Mouse (Mus musculus) thymus, adult 2 months (tissue): ENCODE measurements around the gene Lrrc8e.

Source experiments
- CTCF ChIP-seq: fragments of 200-500 bp; IDR thresholded peaks from 2 replicates; pipeline ENCODE4 v1.5.1; 2012; ENCODE audit warnings: mild to moderate bottlenecking, control low read depth, low read length, moderate library complexity, borderline replicate concordance; ENCODE audit not compliant: control insufficient read depth, poor library complexity, insufficient read depth; ENCODE audit errors: extremely low read depth
- POLR2A ChIP-seq: fragments of 200-500 bp; IDR thresholded peaks from 2 replicates; pipeline ENCODE4 v1.6.1; 2012; ENCODE audit warnings: mild to moderate bottlenecking, low read length, control low read depth, moderate library complexity; ENCODE audit not compliant: control insufficient read depth, poor library complexity, insufficient read depth; ENCODE audit errors: extremely low read depth

- TF ChIP-seq CTCF (no peak), POLR2A (no peak)
These were observed 4.6 kb upstream of the Lrrc8e start for GRCm38 (mm10) chr8:4222059-4222458.
